Mouse (Mus musculus) sigmoid colon, adult 10 weeks (tissue): ENCODE measurements around the gene Arl3. TPM values are rescaled to one million over a fixed set of nuclear protein-coding genes. Genes with fewer than 3 reads are reported as not detected.

ENCODE experiments used
- polyA plus RNA-seq: library from polyadenylated mRNA; stranded (reverse); fragments of 350-450 nt; fragmentation: Illumina TruSeq; extraction: RNeasy Lipid Tissue Mini Kit (QIAGEN cat#74804); gene quantifications from one replicate; pipeline ENCODE4 v1.2.3, GENCODE M21; 2014; ENCODE audit warnings: low read depth, low replicate concordance

Gene Arl3
- 33.2 TPM for polyA plus RNA-seq

GRCm38 (mm10) chr19:46572951-46573937 is at the start of gene Arl3, which contains the start of gene Sfxn2:
Gene Arl3 (minus strand): TSS chr19:46573198.
Gene Sfxn2 (plus strand): TSS chr19:46573365.

GRCm38 (mm10) chr19:46598720-46599252 is 25.8 kb upstream of the Arl3 start, which contains the start of gene Wbp1l:
Gene Wbp1l (plus strand): TSS chr19:46599084.

GRCm38 (mm10) chr19:46501401-46502068 is 71.5 kb downstream of the Arl3 start, which contains the start of gene Trim8:
Gene Trim8 (plus strand): TSS chr19:46501702.

Other genes starting within 250 kb of the Arl3 start
- gene Psd, start 246.0 kb downstream of the Arl3 start, polyA plus RNA-seq = 2.7 TPM
- gene Fbxl15, start 245.0 kb downstream of the Arl3 start, polyA plus RNA-seq = not detected
- gene Cuedc2, start 234.5 kb downstream of the Arl3 start, polyA plus RNA-seq = 2.8 TPM
- 1.1 TPM for gene Mfsd13a, start 232.1 kb downstream of the Arl3 start, polyA plus RNA-seq
- 1.8 TPM for gene 2310034G01Rik, start 222.9 kb downstream of the Arl3 start, polyA plus RNA-seq
- gene Actr1a, start 177.4 kb downstream of the Arl3 start, polyA plus RNA-seq = 47.3 TPM
- gene Sufu, start 176.3 kb downstream of the Arl3 start, polyA plus RNA-seq = 2.4 TPM
- gene Trim8, start 71.5 kb downstream of the Arl3 start, polyA plus RNA-seq = 5.2 TPM
- 9.9 TPM for gene Sfxn2, start 167 bp upstream of the Arl3 start, polyA plus RNA-seq
- 6.6 TPM for gene Wbp1l, start 25.9 kb upstream of the Arl3 start, polyA plus RNA-seq
- not detected for gene Cyp17a1, start 100.0 kb upstream of the Arl3 start, polyA plus RNA-seq
- gene Borcs7, start 116.7 kb upstream of the Arl3 start, polyA plus RNA-seq = 23.4 TPM
- 27.1 TPM for gene As3mt, start 134.3 kb upstream of the Arl3 start, polyA plus RNA-seq
- gene Cnnm2, start 188.4 kb upstream of the Arl3 start, polyA plus RNA-seq = 1.8 TPM